Mouse (Mus musculus) lung, postnatal 14 days (tissue): ENCODE measurements around the gene Ube2dnl1.

Experiments used
- DNase-seq: peaks from one replicate; pipeline ENCODE4 v3.0.0; 2021

Ube2dnl1 gene

GRCm38 (mm10) chrX:114904712-114905111 lies at the start of gene Ube2dnl1:
TSS of gene Ube2dnl1 (plus strand) at chrX:114905012.
- no peak for DNase-seq

- DNase-seq: no peak
Observed at GRCm38 (mm10) chrX:114895489-114895888, 9.3 kb upstream of the Ube2dnl1 start.

- no peak for DNase-seq
Observed at GRCm38 (mm10) chrX:114897506-114897905, 7.3 kb upstream of the Ube2dnl1 start.

GRCm38 (mm10) chrX:114903391-114903790 lies 1.4 kb upstream of the Ube2dnl1 start:
- no peak for DNase-seq

- DNase-seq: no peak
Observed at GRCm38 (mm10) chrX:114907282-114907681, 2.5 kb downstream of the Ube2dnl1 start, which contains the start of gene Ube2dnl2. TSS of gene Ube2dnl2 (plus strand) at chrX:114907582.

GRCm38 (mm10) chrX:114955066-114955465 lies 50.3 kb downstream of the Ube2dnl1 start:
- DNase-seq: no peak
